Mouse (Mus musculus) stomach, postnatal 0 days (tissue): ENCODE measurements around the gene Rsg1.

Experiments
- CTCF ChIP-seq: IDR thresholded peaks from 2 replicates; pipeline ENCODE4 v1.5.1; 2016; ENCODE audit warnings: antibody characterized with exemption, low read depth, mild to moderate bottlenecking, moderate library complexity
- EP300 ChIP-seq: optimal IDR thresholded peaks from 2 replicates; pipeline ENCODE3; 2016; ENCODE audit warnings: antibody characterized with exemption

GRCm38 (mm10) chr4:141191294-141191693 is 22.5 kb upstream of the Rsg1 start:
- TF ChIP-seq CTCF (no peak), EP300 (no peak)
